8 mouse cellular contexts compared by ENCODE assay signal in genomic region chr1:164247971-164248370, GRCm38 (mm10). TPM values are rescaled to one million over a fixed set of nuclear protein-coding genes. Genes with fewer than 3 reads are reported as not detected.
DNase-seq lines count a peak whose midpoint lies in the region; ATAC-seq and TF ChIP-seq lines count a peak whose summit lies in the region.

No protein-coding gene starts in this region.

- TF ChIP-seq POLR2A in MEL (IDR thresholded peaks at IDR 0.05; ENCODE audit: control insufficient read depth in 1 of 2, insufficient read depth in 1 of 2, low read depth in 1 of 2, low read length in 2 of 2, poor library complexity in 1 of 2) = no peak

- intact Hi-C loops in left cerebral cortex, postnatal 14 days (cut with DNase I) = loop anchor here (2.0 kb wide), 1 partner anchor 29 kb away; no protein-coding TSS in a partner anchor

- peaks cover 9% of the 10 kb centered on the region for H3K79me2 ChIP-seq in MEL (ENCODE audit: control insufficient read depth, insufficient read depth, low read length, poor library complexity)

- WGBS in hindbrain, embryonic 16.5 days = 6% methylated on average over 10 of the region's 10 CpGs
- 19% methylated on average over 10 of the region's 10 CpGs for WGBS in stomach, embryonic 16.5 days

- no peaks in the 10 kb centered on the region for H3K9me3 ChIP-seq in MEL (replicated peaks; ENCODE audit: insufficient read depth, low read length)
- no peaks in the 10 kb centered on the region for H3K9me3 ChIP-seq in hindbrain, embryonic 16.5 days (ENCODE audit: control insufficient read depth, low read length)
- H3K9me3 ChIP-seq in stomach, embryonic 16.5 days (replicated peaks; ENCODE audit: control insufficient read depth, low read length) = no peaks in the 10 kb centered on the region

- peak overlapping the region; percentile 89 for H3K27ac ChIP-seq in MEL (ENCODE audit: control insufficient read depth, low read depth, low read length)
- H3K27ac ChIP-seq in hindbrain, embryonic 16.5 days (ENCODE audit: low read depth, low read length) = peak overlapping the region; percentile 79; the same call in 1 of the 2 replicates
- peak overlapping the region; percentile 25 for H3K27ac ChIP-seq in stomach, embryonic 16.5 days (ENCODE audit: low read length)

- TF ChIP-seq RAD21 in MEL (IDR thresholded peaks at IDR 0.05; ENCODE audit: low read depth, low read length) = no peak

- no peak for TF ChIP-seq CTCF in MEL (IDR thresholded peaks at IDR 0.05 in 2 of 3, conservative IDR thresholded peaks at IDR 0.05 in 1 of 3; ENCODE audit: control insufficient read depth in 1 of 3, insufficient read depth in 1 of 3, low read depth in 2 of 3, low read length in 3 of 3, poor library complexity in 1 of 3, severe bottlenecking in 1 of 3)

- H3K4me2 ChIP-seq in hindbrain, embryonic 16.5 days (ENCODE audit: low read length) = peak overlapping the region; percentile 76
- H3K4me2 ChIP-seq in stomach, embryonic 16.5 days (ENCODE audit: low read depth, low read length) = peak overlapping the region; percentile 62

- DNase-seq in adrenal gland, postnatal 10 days = peak; percentile 48
- no peak for DNase-seq in adrenal gland, postnatal 4 days (ENCODE audit: low spot score in 2 of 2)
- peak; percentile 59 for DNase-seq in MEL (ENCODE audit: low read depth, low spot score)
- DNase-seq in fat pad, adult 2 months (ENCODE audit: extremely low read depth, low read depth, low spot score) = peak; percentile 19
- peak; percentile 10 for DNase-seq in lung, postnatal 25 days (ENCODE audit: low spot score)
- DNase-seq in left cerebral cortex, postnatal 14 days (ENCODE audit: low spot score in 2 of 2) = no peak

- H3K9ac ChIP-seq in MEL (ENCODE audit: control insufficient read depth, low read depth, low read length, poor library complexity, severe bottlenecking) = peak overlapping the region; percentile 74
- H3K9ac ChIP-seq in hindbrain, embryonic 16.5 days (ENCODE audit: low read depth, low read length) = peak overlapping the region; percentile 80
- H3K9ac ChIP-seq in stomach, embryonic 16.5 days (ENCODE audit: low read length) = peak overlapping the region; percentile 78

- TF ChIP-seq EP300 in MEL (IDR thresholded peaks at IDR 0.05; ENCODE audit: low read depth in 1 of 2, low read length in 2 of 2) = no peak

- peaks cover 5 to 15% of the 10 kb centered on the region in 2 experiments for H3K4me1 ChIP-seq in MEL (ENCODE audit: control insufficient read depth in 1 of 2, insufficient read depth in 2 of 2, low read length in 2 of 2)
- peaks cover 21% of the 10 kb centered on the region for H3K4me1 ChIP-seq in hindbrain, embryonic 16.5 days (ENCODE audit: control insufficient read depth, insufficient read depth, low read depth, low read length)
- H3K4me1 ChIP-seq in stomach, embryonic 16.5 days (ENCODE audit: control insufficient read depth, insufficient read depth, low read length) = peaks cover 16% of the 10 kb centered on the region

- H3K36me3 ChIP-seq in MEL (ENCODE audit: control insufficient read depth in 1 of 2, insufficient read depth in 2 of 2, low read length in 2 of 2) = peaks cover 0 to 17% of the 10 kb centered on the region in 2 experiments; a peak in 2 of 4 replicates
- H3K36me3 ChIP-seq in hindbrain, embryonic 16.5 days (ENCODE audit: control insufficient read depth, insufficient read depth, low read length) = no peaks in the 10 kb centered on the region
- H3K36me3 ChIP-seq in stomach, embryonic 16.5 days (ENCODE audit: control insufficient read depth, insufficient read depth, low read length) = no peaks in the 10 kb centered on the region

- H3K4me3 ChIP-seq in MEL (ENCODE audit: control insufficient read depth in 1 of 2, insufficient read depth in 1 of 2, low read depth in 2 of 2, low read length in 2 of 2) = peak overlapping the region; percentile 64 to 68
- peak overlapping the region; percentile 57 for H3K4me3 ChIP-seq in hindbrain, embryonic 16.5 days (ENCODE audit: low read length)
- peak overlapping the region; percentile 61 for H3K4me3 ChIP-seq in stomach, embryonic 16.5 days (replicated peaks; ENCODE audit: low read length)

- H3K27me3 ChIP-seq in MEL (ENCODE audit: control insufficient read depth in 1 of 2, insufficient read depth in 2 of 2, low read length in 2 of 2) = peaks cover 1 to 2% of the 10 kb centered on the region in 2 experiments; a peak in 3 of 4 replicates
- H3K27me3 ChIP-seq in hindbrain, embryonic 16.5 days (replicated peaks; ENCODE audit: control insufficient read depth, insufficient read depth, low read length) = no peaks in the 10 kb centered on the region
- no peaks in the 10 kb centered on the region for H3K27me3 ChIP-seq in stomach, embryonic 16.5 days (ENCODE audit: control insufficient read depth, insufficient read depth, low read length)

- ATAC-seq in hindbrain, embryonic 16.5 days = no peak
- no peak for ATAC-seq in stomach, embryonic 16.5 days (ENCODE audit: insufficient read depth, low FRiP score)

TF ChIP-seq in MEL, 35 proteins besides CTCF, POLR2A, EP300 and RAD21:
- TF ChIP-seq ETS1 (IDR thresholded peaks at IDR 0.05; ENCODE audit: low read depth, low read length) = no peak
- no peak for TF ChIP-seq UBTF (IDR thresholded peaks at IDR 0.05; ENCODE audit: borderline replicate concordance, insufficient read depth, low read depth, low read length)
- no peak for TF ChIP-seq ELF1 (IDR thresholded peaks at IDR 0.05; ENCODE audit: low read depth, low read length)
- no peak for TF ChIP-seq NRF1 (IDR thresholded peaks at IDR 0.05; ENCODE audit: insufficient read depth, low read depth, low read length, poor library complexity, severe bottlenecking)
- no peak for TF ChIP-seq GABPA (IDR thresholded peaks at IDR 0.05; ENCODE audit: low read depth, low read length)
- no peak for TF ChIP-seq SMC3 (IDR thresholded peaks at IDR 0.05; ENCODE audit: low read depth, low read length)
- TF ChIP-seq E2F4 (IDR thresholded peaks at IDR 0.05; ENCODE audit: borderline replicate concordance, low read depth, low read length) = no peak
- TF ChIP-seq KAT2A (conservative IDR thresholded peaks at IDR 0.05; ENCODE audit: low read depth, low read length) = no peak
- TF ChIP-seq TAL1 (IDR thresholded peaks at IDR 0.05; ENCODE audit: low read length) = no peak
- no peak for TF ChIP-seq JUND (IDR thresholded peaks at IDR 0.05; ENCODE audit: low read depth, low read length)
- TF ChIP-seq USF1 (IDR thresholded peaks at IDR 0.05; ENCODE audit: low read depth, low read length) = no peak
- TF ChIP-seq MAFK (IDR thresholded peaks at IDR 0.05; ENCODE audit: borderline replicate concordance, low read depth, low read length) = no peak
- no peak for TF ChIP-seq NELFE (IDR thresholded peaks at IDR 0.05; ENCODE audit: low read depth, low read length)
- no peak for TF ChIP-seq CHD2 (IDR thresholded peaks at IDR 0.05; ENCODE audit: low read length)

RNA-seq across cellular contexts. Expression of gene Slc19a2, which starts 0.9 kb away (rescaled TPM):
- total RNA-seq in adrenal gland, postnatal 10 days (2021) = 10 to 100 TPM; 16.4 to 19.2 TPM
- 10 to 100 TPM; 19.5 to 22.2 TPM for total RNA-seq in adrenal gland, postnatal 4 days (2021)
- 9.7 TPM in 2 replicates for total RNA-seq in MEL (2012; rRNA removed)
- 10 to 100 TPM in 1 of 2 experiments, 1 to 10 TPM in 1; 9.0 to 54.2 TPM for polyA plus RNA-seq in MEL (2012; ENCODE audit: insufficient read depth in 1 of 2, insufficient read length in 2 of 2, low read depth in 1 of 2, low replicate concordance in 2 of 2, missing spikeins in 1 of 2)
- polyA plus RNA-seq in hindbrain, embryonic 16.5 days (2015; fragmentation: Nextera tagmentation; extraction: Ambion mirVana) = 9.1 and 9.5 TPM in 2 replicates
- polyA plus RNA-seq in stomach, embryonic 16.5 days (2015; fragmentation: Nextera tagmentation; extraction: Ambion mirVana) = 15.3 and 15.9 TPM in 2 replicates
- total RNA-seq in left cerebral cortex, postnatal 14 days (2021) = 10 to 100 TPM; 10.3 to 10.5 TPM

RNA-seq across cellular contexts. Expression of gene Ccdc181, which starts 27.4 kb away (rescaled TPM):
- total RNA-seq in adrenal gland, postnatal 10 days (2021) = 1 to 10 TPM; 7.3 to 9.8 TPM
- total RNA-seq in adrenal gland, postnatal 4 days (2021) = 10 to 100 TPM; 11.0 to 14.1 TPM
- 11.0 and 13.0 TPM in 2 replicates for total RNA-seq in MEL (2012; rRNA removed)
- polyA plus RNA-seq in MEL (2012; ENCODE audit: insufficient read depth in 1 of 2, insufficient read length in 2 of 2, low read depth in 1 of 2, low replicate concordance in 2 of 2, missing spikeins in 1 of 2) = 10 to 100 TPM in 1 of 2 experiments, not detected in 1; 15.8 TPM
- polyA plus RNA-seq in hindbrain, embryonic 16.5 days (2015; fragmentation: Nextera tagmentation; extraction: Ambion mirVana) = 23.9 and 26.4 TPM in 2 replicates
- polyA plus RNA-seq in stomach, embryonic 16.5 days (2015; fragmentation: Nextera tagmentation; extraction: Ambion mirVana) = 10.8 and 11.5 TPM in 2 replicates
- 10 to 100 TPM; 19.3 to 21.1 TPM for total RNA-seq in left cerebral cortex, postnatal 14 days (2021)

RNA-seq across cellular contexts. Expression of gene Nme7, which starts 56.0 kb away (rescaled TPM):
- 10 to 100 TPM; 14.5 to 17.2 TPM for total RNA-seq in adrenal gland, postnatal 10 days (2021)
- 10 to 100 TPM; 23.3 to 24.5 TPM for total RNA-seq in adrenal gland, postnatal 4 days (2021)
- total RNA-seq in MEL (2012; rRNA removed) = 27.6 and 28.7 TPM in 2 replicates
- 10 to 100 TPM in 1 of 2 experiments, not detected in 1; 23.2 TPM for polyA plus RNA-seq in MEL (2012; ENCODE audit: insufficient read depth in 1 of 2, insufficient read length in 2 of 2, low read depth in 1 of 2, low replicate concordance in 2 of 2, missing spikeins in 1 of 2)
- polyA plus RNA-seq in hindbrain, embryonic 16.5 days (2015; fragmentation: Nextera tagmentation; extraction: Ambion mirVana) = 32.0 and 35.8 TPM in 2 replicates
- 30.3 and 33.8 TPM in 2 replicates for polyA plus RNA-seq in stomach, embryonic 16.5 days (2015; fragmentation: Nextera tagmentation; extraction: Ambion mirVana)
- total RNA-seq in left cerebral cortex, postnatal 14 days (2021) = 10 to 100 TPM; 23.3 to 23.8 TPM

RNA-seq across cellular contexts. Expression of gene Blzf1, which starts 59.3 kb away (rescaled TPM):
- total RNA-seq in adrenal gland, postnatal 10 days (2021) = 10 to 100 TPM; 25.1 to 26.8 TPM
- total RNA-seq in adrenal gland, postnatal 4 days (2021) = 10 to 100 TPM; 28.9 to 29.7 TPM
- total RNA-seq in MEL (2012; rRNA removed) = 14.1 and 18.2 TPM in 2 replicates
- polyA plus RNA-seq in MEL (2012; ENCODE audit: insufficient read depth in 1 of 2, insufficient read length in 2 of 2, low read depth in 1 of 2, low replicate concordance in 2 of 2, missing spikeins in 1 of 2) = 10 to 100 TPM in 1 of 2 experiments, not detected in 1; 17.1 TPM
- 29.4 and 31.3 TPM in 2 replicates for polyA plus RNA-seq in hindbrain, embryonic 16.5 days (2015; fragmentation: Nextera tagmentation; extraction: Ambion mirVana)
- 34.3 and 39.2 TPM in 2 replicates for polyA plus RNA-seq in stomach, embryonic 16.5 days (2015; fragmentation: Nextera tagmentation; extraction: Ambion mirVana)
- 10 to 100 TPM; 27.6 to 29.4 TPM for total RNA-seq in left cerebral cortex, postnatal 14 days (2021)

Comparison
In these comparisons a context has a peak if more than half of its experiments do, and no peak if none do; other contexts are left out.
1. DNase-seq: peak in adrenal gland, postnatal 10 days (single experiment), MEL (single experiment), fat pad, adult 2 months (single experiment) and lung, postnatal 25 days (single experiment); none in adrenal gland, postnatal 4 days (0 of 2) and left cerebral cortex, postnatal 14 days (0 of 2).
2. H3K27ac ChIP-seq: peak in every context shown above with its lines; median percentile 89 in MEL; 79 in hindbrain, embryonic 16.5 days; 25 in stomach, embryonic 16.5 days.
3. Peak in every context shown above with its lines, with median percentiles within 50 percentile points of each other: H3K4me3 ChIP-seq and H3K9ac ChIP-seq.